Mouse (Mus musculus): ENCODE measurements around the gene Mad1l1. TPM values are rescaled to one million over a fixed set of nuclear protein-coding genes. Genes with fewer than 3 reads are reported as not detected.
A peak's percentile ranks its signal among the peaks of the same experiment; 100 is the strongest.

Mad1l1 gene
- total RNA-seq, 4 experiments from 2014 or later, result 16.3 to 28.0 (median 21.1) TPM

- no peak for DNase-seq
Measured at GRCm38 (mm10) chr5:140174814-140175490, 146.4 kb downstream of the Mad1l1 start.

- no peak for DNase-seq
Measured at GRCm38 (mm10) chr5:140174066-140174465, 147.3 kb downstream of the Mad1l1 start.

GRCm38 (mm10) chr5:140173181-140173580, 148.2 kb downstream of the Mad1l1 start:
- DNase-seq, result no peak

GRCm38 (mm10) chr5:140171710-140172109, 149.6 kb downstream of the Mad1l1 start:
- no peak for DNase-seq

- no peak for DNase-seq
Measured at GRCm38 (mm10) chr5:140167531-140167930, 153.8 kb downstream of the Mad1l1 start.

DNA sequence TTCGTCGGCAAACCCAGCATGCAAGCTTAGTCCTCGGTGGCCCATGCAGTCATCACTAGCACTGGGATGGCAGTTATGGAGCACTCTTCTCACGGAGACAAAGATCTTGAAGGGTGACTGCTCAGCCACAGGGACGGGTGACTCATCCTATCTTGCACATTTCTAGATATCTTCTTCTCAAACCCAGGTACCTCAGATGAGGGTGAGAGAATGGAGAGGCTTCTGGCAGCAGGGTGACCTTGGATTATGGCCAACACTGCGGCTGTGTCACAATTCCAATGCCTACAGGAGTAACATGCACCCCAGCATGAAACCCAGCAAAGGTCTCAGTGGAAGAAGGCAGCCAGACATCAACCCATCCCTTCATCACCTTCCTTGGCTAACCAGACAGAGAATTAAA, 154.3 kb downstream of the Mad1l1 start:
- peak; percentile 70 for DNase-seq

DNA sequence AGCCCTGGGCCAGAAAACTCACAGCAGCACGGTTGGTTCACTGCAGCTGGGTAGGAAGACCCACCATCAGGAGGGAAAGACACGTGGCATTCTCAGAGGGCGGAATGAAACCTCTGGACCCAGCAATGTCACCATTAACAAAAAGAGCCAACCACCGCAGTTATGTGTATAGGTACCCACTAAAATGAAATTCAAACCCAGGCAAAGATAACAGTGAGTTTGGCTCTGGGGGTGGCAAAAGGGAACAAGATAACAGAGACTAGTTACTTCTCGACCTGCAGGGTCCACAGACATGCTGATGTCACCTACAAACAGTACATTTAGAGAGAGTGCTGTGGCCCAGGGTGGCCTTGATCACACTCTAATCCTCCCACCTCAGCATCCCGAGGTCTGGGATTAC, 157.4 kb downstream of the Mad1l1 start:
- no peak for DNase-seq

GRCm38 (mm10) chr5:140162071-140162845, 159.1 kb downstream of the Mad1l1 start:
- DNase-seq, result peak; percentile 22

- no peak for DNase-seq
Measured at GRCm38 (mm10) chr5:140159007-140159406, 162.3 kb downstream of the Mad1l1 start.

- DNase-seq, result no peak
Measured at GRCm38 (mm10) chr5:140157886-140158627, 163.3 kb downstream of the Mad1l1 start.

GRCm38 (mm10) chr5:140154166-140154565, 167.2 kb downstream of the Mad1l1 start:
- no peak for DNase-seq

DNA sequence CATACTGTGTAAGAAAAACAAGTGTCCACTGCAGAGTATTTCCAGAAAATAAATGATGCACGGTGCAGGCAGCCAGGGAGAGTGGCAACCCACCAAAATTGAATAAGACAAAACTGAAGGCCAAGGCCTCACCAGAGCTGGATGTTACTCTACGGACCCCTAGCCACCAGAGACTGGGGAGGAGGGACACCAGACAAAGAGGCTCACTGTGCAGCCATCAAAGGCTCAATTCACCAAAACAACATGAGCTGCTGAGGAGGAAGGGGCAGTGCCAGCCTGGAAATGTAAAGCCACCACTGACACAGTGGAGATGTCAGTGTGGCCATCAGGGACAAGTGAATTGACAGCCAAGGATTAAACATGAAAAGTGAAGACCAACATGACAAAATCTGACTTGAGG, 169.5 kb downstream of the Mad1l1 start:
- DNase-seq, result no peak

GRCm38 (mm10) chr5:140151180-140151579, 170.2 kb downstream of the Mad1l1 start:
- DNase-seq, result no peak

GRCm38 (mm10) chr5:140150694-140151093, 170.7 kb downstream of the Mad1l1 start:
- DNase-seq, result no peak

- DNase-seq, result no peak
Measured at GRCm38 (mm10) chr5:140150136-140150535, 171.2 kb downstream of the Mad1l1 start.

DNA sequence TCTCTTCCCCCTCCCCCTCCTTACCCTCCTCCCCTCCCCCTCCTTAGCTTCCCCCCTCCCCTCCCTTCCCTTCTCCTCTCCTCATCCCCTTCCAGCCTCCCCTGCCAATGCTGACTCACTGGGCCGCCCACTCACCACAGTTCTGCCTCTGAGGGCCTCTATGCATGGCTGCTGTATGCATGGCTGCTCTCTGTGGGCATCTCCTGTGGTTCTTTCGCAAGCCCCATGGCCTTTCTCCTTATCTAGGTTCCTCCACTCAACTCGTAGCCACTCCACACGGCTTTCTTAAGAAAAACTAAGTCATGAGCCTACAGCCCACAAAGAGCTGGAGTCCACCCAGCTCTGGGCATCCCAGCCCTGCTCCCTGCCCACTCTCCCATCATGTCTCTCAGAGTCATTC, 172.1 kb downstream of the Mad1l1 start:
- DNase-seq, result no peak

- no peak for DNase-seq
Measured at GRCm38 (mm10) chr5:140143541-140143940, 177.8 kb downstream of the Mad1l1 start.

GRCm38 (mm10) chr5:140141336-140141735, 180.0 kb downstream of the Mad1l1 start:
- DNase-seq, result no peak

GRCm38 (mm10) chr5:140140214-140140613, 181.1 kb downstream of the Mad1l1 start:
- peak; percentile 12 for DNase-seq

DNA sequence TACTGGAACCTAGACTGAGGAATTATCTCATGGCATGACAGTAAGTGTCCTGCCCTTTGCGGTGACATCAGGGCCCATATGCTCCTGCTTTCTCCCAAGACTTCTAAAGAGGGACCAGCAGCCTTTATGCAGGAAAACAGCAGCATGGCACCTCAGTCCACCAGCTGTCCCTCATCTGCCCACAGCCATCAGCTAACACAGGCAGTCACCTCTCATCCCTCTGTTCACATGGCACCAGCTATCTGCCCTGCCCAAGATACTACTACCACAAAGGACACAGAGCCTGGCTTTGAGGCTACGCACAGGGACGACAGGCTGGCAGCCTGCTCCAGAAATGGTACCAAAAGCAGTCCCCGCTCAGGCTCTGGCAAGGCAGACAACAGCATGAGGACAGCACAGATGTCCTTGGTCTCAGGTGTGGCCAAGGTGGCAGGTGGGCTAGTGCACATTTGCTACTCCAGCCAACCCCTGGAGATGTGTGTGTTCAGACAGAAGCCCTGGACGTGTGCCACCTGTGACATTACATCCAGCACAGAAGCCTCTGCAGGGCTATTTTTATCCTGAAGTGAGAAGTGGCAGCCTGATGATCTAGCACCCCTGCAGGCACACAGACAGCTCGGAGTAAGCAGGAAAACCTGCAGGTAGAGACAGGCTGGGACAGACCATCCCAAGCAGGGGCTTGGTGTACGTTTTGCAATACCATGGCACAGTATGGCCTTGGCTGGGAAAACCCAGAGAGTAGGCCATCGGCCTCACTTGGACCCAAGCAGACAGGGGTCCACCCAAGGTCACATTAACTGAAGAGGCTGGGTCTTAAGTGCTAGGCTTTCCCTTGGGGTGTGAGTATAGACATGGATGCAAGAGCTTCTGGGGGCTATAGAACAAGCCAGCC, 185.4 kb downstream of the Mad1l1 start:
- DNase-seq, result no peak

DNA sequence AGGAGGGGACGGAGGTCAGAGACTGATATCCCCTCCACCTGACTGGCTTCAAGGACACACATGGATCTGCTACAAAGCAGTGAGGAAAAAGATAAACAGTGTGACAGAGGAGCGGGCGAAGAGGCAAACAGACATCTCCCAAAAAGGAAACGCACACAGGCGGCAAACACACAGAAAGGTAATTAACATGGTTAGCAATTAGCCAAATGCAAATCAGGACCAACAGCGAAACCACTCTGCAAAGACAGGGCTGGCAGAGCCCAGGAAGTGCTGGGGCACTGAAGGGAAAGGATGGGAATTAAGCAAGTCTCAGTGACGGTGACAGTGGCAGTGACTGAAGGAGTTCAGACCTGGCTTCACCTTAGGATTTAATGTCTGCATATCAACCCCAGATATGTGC, 187.3 kb downstream of the Mad1l1 start:
- no peak for DNase-seq

- no peak for DNase-seq
Measured at GRCm38 (mm10) chr5:140128414-140128981, 192.9 kb downstream of the Mad1l1 start.

All from adrenal gland, adult 8-10 months (tissue).